Mouse (Mus musculus): ENCODE measurements at regions not wholly inside any gene's neighbourhood (a gene's known extent, or its start where the extent isn't known, plus 50 kb on each side); places are given as distances from the start of the nearest gene placed in this dataset.

- H3K4me3 ChIP-seq (ENCODE audit: low read length): no peak overlapping the region
- H3K27me3 ChIP-seq (ENCODE audit: control insufficient read depth, insufficient read depth, low read length): no peaks in the 10 kb centered on the region
- peaks cover 5% of the 10 kb centered on the region for H3K4me1 ChIP-seq (ENCODE audit: control insufficient read depth, insufficient read depth, low read length)
- H3K9me3 ChIP-seq (ENCODE audit: control insufficient read depth, low read length): no peaks in the 10 kb centered on the region; the same call in 1 of the 2 replicates
- H3K4me2 ChIP-seq (replicated peaks; ENCODE audit: low read depth, low read length): no peak overlapping the region
- H3K36me3 ChIP-seq (ENCODE audit: control insufficient read depth, insufficient read depth, low read length): no peaks in the 10 kb centered on the region
- WGBS: 90% methylated on average over 5 of the region's 5 CpGs
- no peak overlapping the region for H3K27ac ChIP-seq (ENCODE audit: low read depth, low read length)
- ATAC-seq (ENCODE audit: low FRiP score, low TSS enrichment): no peak
- no peak overlapping the region for H3K9ac ChIP-seq (ENCODE audit: low read depth, low read length)
Measured at GRCm38 (mm10) chr8:126728135-126728534, 134.3 kb upstream of the Irf2bp2 start.

GRCm38 (mm10) chr8:126727068-126727467 lies 133.3 kb upstream of the Irf2bp2 start:
- H3K4me2 ChIP-seq (replicated peaks; ENCODE audit: low read depth, low read length): no peak overlapping the region
- H3K36me3 ChIP-seq (ENCODE audit: control insufficient read depth, insufficient read depth, low read length): no peaks in the 10 kb centered on the region
- no peaks in the 10 kb centered on the region for H3K27me3 ChIP-seq (ENCODE audit: control insufficient read depth, insufficient read depth, low read length)
- H3K9me3 ChIP-seq (ENCODE audit: control insufficient read depth, low read length): no peaks in the 10 kb centered on the region; the same call in 1 of the 2 replicates
- H3K9ac ChIP-seq (ENCODE audit: low read depth, low read length): no peak overlapping the region
- peaks cover 6% of the 10 kb centered on the region for H3K4me1 ChIP-seq (ENCODE audit: control insufficient read depth, insufficient read depth, low read length)
- H3K27ac ChIP-seq (ENCODE audit: low read depth, low read length): no peak overlapping the region
- WGBS: 90% methylated on average over 2 of the region's 2 CpGs
- H3K4me3 ChIP-seq (ENCODE audit: low read length): no peak overlapping the region
- ATAC-seq (ENCODE audit: low FRiP score, low TSS enrichment): no peak

- H3K27ac ChIP-seq (ENCODE audit: low read depth, low read length): no peak overlapping the region
- H3K27me3 ChIP-seq (ENCODE audit: control insufficient read depth, insufficient read depth, low read length): no peaks in the 10 kb centered on the region
- no peaks in the 10 kb centered on the region; the same call in 1 of the 2 replicates for H3K9me3 ChIP-seq (ENCODE audit: control insufficient read depth, low read length)
- H3K36me3 ChIP-seq (ENCODE audit: control insufficient read depth, insufficient read depth, low read length): no peaks in the 10 kb centered on the region
- H3K4me1 ChIP-seq (ENCODE audit: control insufficient read depth, insufficient read depth, low read length): peaks cover 13% of the 10 kb centered on the region
- H3K4me3 ChIP-seq (ENCODE audit: low read length): no peak overlapping the region
- WGBS: 70% methylated on average over 9 of the region's 9 CpGs
- no peak overlapping the region for H3K9ac ChIP-seq (ENCODE audit: low read depth, low read length)
- ATAC-seq (ENCODE audit: low FRiP score, low TSS enrichment): no peak
- H3K4me2 ChIP-seq (replicated peaks; ENCODE audit: low read depth, low read length): no peak overlapping the region
Measured at GRCm38 (mm10) chr8:126723259-126724122, 129.7 kb upstream of the Irf2bp2 start.

GRCm38 (mm10) chr8:126721621-126722020 lies 127.8 kb upstream of the Irf2bp2 start:
- no peak overlapping the region for H3K4me2 ChIP-seq (replicated peaks; ENCODE audit: low read depth, low read length)
- WGBS: 38% methylated on average over 10 of the region's 10 CpGs
- no peak overlapping the region for H3K4me3 ChIP-seq (ENCODE audit: low read length)
- H3K9me3 ChIP-seq (ENCODE audit: control insufficient read depth, low read length): no peaks in the 10 kb centered on the region
- peak; percentile 30; the same call in 1 of the 2 replicates for ATAC-seq (ENCODE audit: low FRiP score, low TSS enrichment)
- H3K4me1 ChIP-seq (ENCODE audit: control insufficient read depth, insufficient read depth, low read length): peaks cover 11% of the 10 kb centered on the region
- H3K36me3 ChIP-seq (ENCODE audit: control insufficient read depth, insufficient read depth, low read length): no peaks in the 10 kb centered on the region
- no peak overlapping the region for H3K9ac ChIP-seq (ENCODE audit: low read depth, low read length)
- no peaks in the 10 kb centered on the region for H3K27me3 ChIP-seq (ENCODE audit: control insufficient read depth, insufficient read depth, low read length)
- H3K27ac ChIP-seq (ENCODE audit: low read depth, low read length): peak overlapping the region; percentile 6; the same call in 1 of the 2 replicates

GRCm38 (mm10) chr8:126720473-126721145 lies 126.8 kb upstream of the Irf2bp2 start:
- Histone ChIP-seq H3K4me3 (ENCODE audit: low read length) (no peak overlapping the region), H3K27ac (ENCODE audit: low read depth, low read length) (peak overlapping the region; percentile 17; the same call in 1 of the 2 replicates), H3K27me3 (ENCODE audit: control insufficient read depth, insufficient read depth, low read length) (no peaks in the 10 kb centered on the region), H3K9me3 (ENCODE audit: control insufficient read depth, low read length) (no peaks in the 10 kb centered on the region), H3K4me2 (replicated peaks; ENCODE audit: low read depth, low read length) (no peak overlapping the region), H3K9ac (ENCODE audit: low read depth, low read length) (no peak overlapping the region), H3K36me3 (ENCODE audit: control insufficient read depth, insufficient read depth, low read length) (no peaks in the 10 kb centered on the region), H3K4me1 (ENCODE audit: control insufficient read depth, insufficient read depth, low read length) (peaks cover 11% of the 10 kb centered on the region)
- ATAC-seq (ENCODE audit: low FRiP score, low TSS enrichment): no peak
- 67% methylated on average over 4 of the region's 4 CpGs for WGBS

- no peaks in the 10 kb centered on the region for H3K36me3 ChIP-seq (ENCODE audit: control insufficient read depth, insufficient read depth, low read length)
- H3K27ac ChIP-seq (ENCODE audit: low read depth, low read length): no peak overlapping the region
- H3K4me2 ChIP-seq (replicated peaks; ENCODE audit: low read depth, low read length): no peak overlapping the region
- WGBS: 78% methylated on average over 2 of the region's 2 CpGs
- H3K27me3 ChIP-seq (ENCODE audit: control insufficient read depth, insufficient read depth, low read length): no peaks in the 10 kb centered on the region
- peaks cover 11% of the 10 kb centered on the region for H3K4me1 ChIP-seq (ENCODE audit: control insufficient read depth, insufficient read depth, low read length)
- no peak for ATAC-seq (ENCODE audit: low FRiP score, low TSS enrichment)
- H3K4me3 ChIP-seq (ENCODE audit: low read length): no peak overlapping the region
- no peak overlapping the region for H3K9ac ChIP-seq (ENCODE audit: low read depth, low read length)
- H3K9me3 ChIP-seq (ENCODE audit: control insufficient read depth, low read length): no peaks in the 10 kb centered on the region
Measured at GRCm38 (mm10) chr8:126719748-126720147, 126.0 kb upstream of the Irf2bp2 start.

- WGBS: 82% methylated on average over 2 of the region's 2 CpGs
Measured at GRCm38 (mm10) chr8:126717652-126718155, 123.9 kb upstream of the Irf2bp2 start.

GRCm38 (mm10) chr8:126715666-126716065 lies 121.9 kb upstream of the Irf2bp2 start:
- no peak overlapping the region for H3K9ac ChIP-seq (ENCODE audit: low read depth, low read length)
- H3K27ac ChIP-seq (ENCODE audit: low read depth, low read length): no peak overlapping the region
- no peak overlapping the region for H3K4me2 ChIP-seq (replicated peaks; ENCODE audit: low read depth, low read length)
- 95% methylated on average over 1 of the region's 1 CpGs for WGBS
- H3K4me1 ChIP-seq (ENCODE audit: control insufficient read depth, insufficient read depth, low read length): peaks cover 9% of the 10 kb centered on the region
- no peaks in the 10 kb centered on the region for H3K9me3 ChIP-seq (ENCODE audit: control insufficient read depth, low read length)
- no peaks in the 10 kb centered on the region for H3K27me3 ChIP-seq (ENCODE audit: control insufficient read depth, insufficient read depth, low read length)
- H3K36me3 ChIP-seq (ENCODE audit: control insufficient read depth, insufficient read depth, low read length): no peaks in the 10 kb centered on the region
- no peak for ATAC-seq (ENCODE audit: low FRiP score, low TSS enrichment)
- no peak overlapping the region for H3K4me3 ChIP-seq (ENCODE audit: low read length)

More at GRCm38 (mm10) chr8:126717652-126718155, 123.9 kb upstream of the Irf2bp2 start:
- Histone ChIP-seq H3K27ac (ENCODE audit: low read depth, low read length) (no peak overlapping the region), H3K9me3 (ENCODE audit: control insufficient read depth, low read length) (no peaks in the 10 kb centered on the region), H3K27me3 (ENCODE audit: control insufficient read depth, insufficient read depth, low read length) (no peaks in the 10 kb centered on the region), H3K4me1 (ENCODE audit: control insufficient read depth, insufficient read depth, low read length) (peaks cover 19% of the 10 kb centered on the region), H3K4me3 (ENCODE audit: low read length) (no peak overlapping the region), H3K36me3 (ENCODE audit: control insufficient read depth, insufficient read depth, low read length) (no peaks in the 10 kb centered on the region), H3K4me2 (replicated peaks; ENCODE audit: low read depth, low read length) (no peak overlapping the region), H3K9ac (ENCODE audit: low read depth, low read length) (no peak overlapping the region)
- no peak for ATAC-seq (ENCODE audit: low FRiP score, low TSS enrichment)
